Mouse (Mus musculus): ENCODE data around the gene Auts2.

DNA sequence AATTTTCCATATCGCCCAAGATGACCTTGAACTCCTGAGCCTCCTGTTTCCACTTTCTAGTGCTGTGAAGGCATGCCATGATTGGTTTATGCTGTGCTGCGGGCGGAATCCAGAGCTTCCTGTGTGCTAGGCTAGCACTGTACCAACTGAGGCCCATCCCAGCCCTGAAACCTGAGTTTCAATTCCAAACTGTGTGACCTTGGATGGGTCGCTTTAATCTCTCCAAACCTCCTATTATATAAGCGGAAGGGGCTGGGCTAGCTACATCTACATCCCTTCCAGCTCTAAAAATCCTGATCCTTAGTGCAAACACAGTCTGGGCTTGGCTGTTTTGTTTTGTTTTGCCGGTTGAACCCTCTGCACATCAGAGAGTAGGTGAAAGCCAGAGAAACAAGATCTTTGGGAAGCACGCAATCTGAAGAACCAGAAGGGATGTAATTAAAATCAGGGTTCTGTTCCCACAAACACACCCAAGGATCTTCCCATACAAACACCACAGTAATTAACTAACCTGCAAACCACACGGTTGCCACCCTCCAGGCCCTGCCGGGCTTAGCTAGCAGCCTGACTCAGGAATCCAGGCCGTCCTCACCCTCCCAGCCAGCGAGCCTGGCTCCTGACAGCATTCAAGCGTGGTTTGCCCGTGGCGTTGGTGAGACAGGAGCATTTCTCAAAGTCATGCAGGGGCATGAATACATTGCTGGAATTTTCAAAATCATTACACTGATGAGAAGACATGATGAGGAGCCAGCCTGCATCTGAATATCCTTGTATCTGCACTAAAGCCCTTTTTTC lies 985.4 kb downstream of the Auts2 start:
- TF ChIP-seq EP300 (IDR thresholded peaks at IDR 0.05; ENCODE audit: low read depth) (no peak), CTCF (IDR thresholded peaks at IDR 0.05; ENCODE audit: low read depth) (no peak)
